Mouse (Mus musculus) CD8-positive naive resting alpha-beta T cell, adult 2 months (primary cell): ENCODE data around the gene Aff3.
A peak's percentile ranks its signal among the peaks of the same experiment; 100 is the strongest.
"Not testable (repeated sequence)": the region's sequence is repeated elsewhere in the genome, so short reads cannot be mapped to it uniquely, and the experiment has no call there.

Experiments
- DNase-seq, 2 experiments: peaks; one replicate each; pipeline ENCODE4 v3.0.0; 2022; ENCODE audit warnings: low read depth in 2 of 2, low spot score in 2 of 2

Gene Aff3

DNA sequence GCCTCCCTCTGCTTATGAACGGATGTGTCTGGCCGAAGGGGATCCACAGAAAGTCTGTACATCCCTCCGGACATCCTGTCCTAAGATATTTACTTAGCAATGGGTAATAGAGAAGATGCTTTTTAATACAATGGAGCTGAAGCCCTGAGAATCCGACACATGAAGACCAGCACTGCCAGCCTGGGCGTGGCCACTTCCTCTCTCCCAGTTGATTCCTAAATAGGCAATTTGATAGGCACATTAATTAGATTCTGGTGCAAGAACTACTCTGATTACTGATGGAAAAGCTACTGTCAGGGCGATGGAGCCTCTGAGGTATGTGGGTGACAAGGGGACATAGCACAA is 224.3 kb downstream of the Aff3 start:
- no peak for DNase-seq

DNA sequence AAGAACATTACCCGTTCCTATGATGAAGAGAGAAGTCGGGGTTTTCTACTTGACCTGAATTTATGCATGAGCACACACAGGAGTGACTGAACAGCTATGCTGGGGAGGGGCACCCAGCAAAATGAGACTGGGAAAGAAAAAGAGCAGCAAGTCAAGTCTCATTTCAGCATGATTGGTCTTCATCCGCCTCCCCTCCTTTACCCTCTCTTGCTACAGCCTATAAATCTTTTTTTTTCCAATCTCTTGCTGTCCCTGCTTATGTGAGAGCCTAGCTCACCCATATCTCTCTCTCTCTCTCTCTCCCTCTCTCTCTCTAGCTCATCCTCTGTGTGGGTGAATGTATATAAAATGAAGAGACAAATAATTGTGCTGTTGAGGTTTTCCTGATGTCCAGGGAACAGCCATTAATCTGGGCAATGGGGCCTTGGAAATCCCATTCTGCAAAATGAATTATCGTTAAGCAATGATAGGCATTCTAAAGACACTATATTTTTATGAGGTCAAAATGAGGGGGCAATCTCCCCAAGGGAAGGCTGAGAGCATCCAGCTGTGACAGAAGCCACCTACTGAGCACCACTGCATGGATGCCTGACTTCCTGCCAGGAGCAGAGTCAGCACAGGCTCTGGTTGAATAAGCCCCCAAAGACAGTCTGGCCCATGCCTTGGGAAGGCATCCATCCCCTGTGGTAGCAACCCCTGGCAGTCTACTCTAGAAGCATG is 224.8 kb downstream of the Aff3 start:
- DNase-seq, result no peak

DNA sequence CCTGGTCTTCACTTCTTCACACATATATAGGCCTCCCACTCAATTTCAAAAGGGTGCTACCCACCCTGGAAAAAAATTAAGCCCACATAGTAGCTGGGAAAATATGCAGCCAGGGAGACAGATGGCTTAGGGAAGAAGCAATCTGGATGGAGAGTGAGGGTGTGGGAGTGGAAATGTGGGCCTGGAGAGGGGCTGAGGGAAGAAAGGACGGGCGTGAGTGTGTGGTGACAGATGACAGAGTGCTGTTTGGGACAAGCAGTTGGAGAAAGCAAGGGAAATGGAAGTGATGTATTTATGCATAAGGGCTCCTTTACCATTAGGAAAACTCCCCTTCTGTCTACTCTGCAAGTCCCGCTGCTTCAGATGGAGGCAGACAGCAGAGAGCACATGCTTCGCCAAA is 226.3 kb downstream of the Aff3 start:
- DNase-seq, result no peak

DNA sequence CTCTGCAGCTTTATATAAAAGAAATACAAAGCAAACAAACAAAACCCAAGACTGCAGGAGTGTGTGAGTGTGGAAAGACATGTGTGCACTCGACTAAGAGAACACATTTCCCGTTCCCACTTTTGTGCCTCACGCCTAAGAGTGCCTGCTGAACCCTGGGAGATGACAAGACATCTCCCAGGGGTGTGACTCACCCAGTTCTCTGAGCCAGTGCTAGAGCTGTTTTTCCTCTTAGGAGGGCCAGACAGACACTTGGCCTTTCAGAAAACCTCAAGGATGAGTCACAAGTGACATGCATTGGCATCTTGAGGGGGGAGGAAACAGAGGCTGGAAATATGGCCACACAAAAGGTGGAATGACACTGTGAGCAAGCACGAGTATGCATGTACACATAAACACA is 227.1 kb downstream of the Aff3 start:
- no peak for DNase-seq

DNA sequence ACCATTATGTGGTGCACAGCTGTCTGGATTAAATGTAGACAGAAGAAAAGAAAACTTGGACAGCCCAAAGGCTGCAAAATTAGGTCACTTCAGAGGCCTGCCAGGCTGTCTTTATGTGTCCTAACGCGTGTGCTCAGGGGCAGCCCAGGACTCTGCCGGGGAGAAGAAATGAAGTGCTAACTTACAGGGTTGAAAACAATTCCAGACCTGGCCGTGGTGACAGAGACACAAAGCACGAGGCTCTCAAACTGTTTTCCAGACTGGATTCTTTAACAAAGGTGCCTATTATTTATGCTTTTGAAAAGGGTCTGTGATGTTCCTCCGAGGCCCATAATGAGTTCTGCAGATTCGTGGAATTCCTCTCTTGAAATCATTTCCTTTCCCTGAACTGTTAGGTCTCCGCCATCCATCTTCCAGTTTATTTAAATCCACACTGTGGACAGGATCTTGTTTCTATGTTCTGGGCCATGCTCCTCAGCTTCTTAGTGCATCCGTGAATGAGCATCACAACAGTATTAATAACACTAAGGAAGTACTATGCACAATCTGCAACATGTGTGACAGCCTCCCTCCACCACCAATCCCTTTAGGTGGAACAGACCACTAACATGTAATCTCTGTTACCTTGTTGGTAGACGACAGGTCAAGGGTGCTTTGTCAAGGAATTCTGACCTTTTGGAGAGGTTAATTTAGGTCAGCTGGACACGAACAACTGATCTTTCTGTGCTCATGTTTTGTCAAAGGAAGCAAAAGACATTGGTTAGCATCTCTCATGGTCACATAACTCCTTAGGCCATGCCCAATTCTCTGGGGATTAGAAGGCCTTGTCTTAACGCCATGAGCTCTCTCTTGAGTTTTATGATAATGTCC is 228.0 kb downstream of the Aff3 start:
- no peak for DNase-seq

DNA sequence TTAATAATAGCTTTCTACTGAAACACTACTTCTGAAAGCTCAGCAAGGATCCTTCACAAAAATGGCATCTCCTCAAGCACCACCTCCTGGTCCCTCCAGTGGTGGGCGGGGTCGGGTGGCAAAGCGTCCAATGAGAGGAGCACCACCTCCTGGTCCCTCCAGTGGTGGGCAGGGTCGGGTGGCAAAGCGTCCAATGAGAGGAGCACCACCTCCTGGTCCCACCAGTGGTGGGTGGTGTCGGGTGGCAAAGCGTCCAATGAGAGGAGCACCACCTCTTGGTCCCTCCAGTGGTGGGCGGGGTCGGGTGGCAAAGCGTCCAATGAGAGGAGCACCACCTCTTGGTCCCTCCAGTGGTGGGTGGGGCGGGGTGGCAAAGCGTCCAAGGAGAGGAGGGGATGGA is 234.4 kb downstream of the Aff3 start:
- not testable (repeated sequence) for DNase-seq

DNA sequence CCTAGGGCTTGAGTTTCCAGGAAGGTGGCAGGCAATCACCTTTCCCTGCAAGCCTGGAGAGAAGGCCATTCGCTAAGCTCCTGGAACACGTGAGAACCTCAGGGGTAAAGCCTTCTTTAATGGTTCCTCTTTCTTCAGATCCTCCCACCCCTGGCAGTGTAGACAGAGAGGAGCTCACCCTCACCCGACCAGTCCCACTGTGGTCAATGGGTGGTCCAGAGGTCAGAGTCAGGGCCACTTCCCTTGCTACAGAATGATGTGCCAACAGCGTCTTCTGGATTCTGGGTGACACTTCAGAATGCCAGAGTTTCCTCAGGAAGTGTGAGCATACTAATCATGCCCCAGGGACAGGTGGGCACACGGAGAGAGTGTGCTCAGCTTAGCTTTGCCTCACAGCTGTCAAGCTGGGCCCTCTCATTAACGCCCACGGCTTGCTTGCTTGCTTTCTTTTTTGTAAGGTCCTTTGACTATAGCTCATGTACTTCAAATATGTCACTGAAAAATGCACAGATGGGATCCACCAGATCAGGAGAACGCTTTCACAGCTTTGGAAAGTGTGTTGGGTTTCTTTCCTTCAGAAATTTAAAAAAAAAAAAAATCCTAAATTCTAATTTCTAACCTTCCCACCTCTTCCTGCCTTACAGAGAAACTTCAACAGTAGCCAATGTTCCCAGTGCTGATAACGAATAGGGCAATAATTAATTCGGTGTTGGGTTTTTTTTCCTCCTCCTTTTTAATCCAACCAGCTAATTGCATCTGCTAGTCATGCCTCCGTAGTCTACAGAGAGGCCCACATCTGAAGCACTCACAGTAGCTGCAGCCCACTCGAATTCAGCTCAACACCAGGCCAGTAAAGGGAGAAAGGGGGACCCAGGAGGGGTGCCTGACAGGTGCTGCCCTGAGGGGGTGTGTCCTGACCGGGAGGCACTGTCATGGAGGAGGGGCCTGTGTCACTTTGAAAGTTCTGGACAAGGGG is 235.8 kb downstream of the Aff3 start:
- no peak for DNase-seq

DNA sequence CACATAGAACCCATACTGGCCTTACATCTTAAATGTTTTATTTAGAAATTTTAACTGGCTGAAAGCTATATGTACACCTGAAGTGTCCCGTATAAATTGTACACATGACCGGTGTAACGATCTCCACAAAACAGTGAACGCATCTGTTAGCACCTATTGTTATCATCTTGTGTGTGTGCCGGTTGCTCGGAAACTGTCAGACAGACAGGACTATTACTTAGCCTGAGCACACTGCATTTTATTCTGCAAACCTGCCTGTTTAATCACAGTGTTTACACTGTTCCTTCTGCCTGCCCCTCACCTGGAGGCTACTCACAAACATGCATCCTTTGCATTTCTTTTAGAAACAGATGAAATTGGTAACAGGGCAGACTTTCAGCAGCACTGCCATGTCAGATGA is 241.8 kb downstream of the Aff3 start:
- no peak for DNase-seq

DNA sequence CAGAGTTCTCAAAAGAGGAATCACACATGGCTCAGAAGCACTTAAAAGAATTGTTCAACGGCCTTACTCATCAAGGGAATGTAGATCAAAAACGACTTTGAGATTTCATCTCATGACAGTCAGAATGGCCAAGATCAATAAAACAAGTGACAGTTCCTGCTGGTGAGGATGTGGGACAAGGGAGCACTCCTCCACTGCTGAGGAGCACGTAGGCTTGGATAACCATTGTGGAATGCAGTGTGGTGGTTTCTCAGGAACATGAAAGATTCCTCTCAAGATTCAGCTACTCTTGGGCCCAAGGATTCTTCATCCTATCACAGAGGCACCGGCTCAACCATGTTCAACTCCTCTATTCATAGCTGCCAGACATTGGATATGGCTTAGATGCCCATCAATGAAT is 245.4 kb downstream of the Aff3 start:
- DNase-seq, result no peak

DNA sequence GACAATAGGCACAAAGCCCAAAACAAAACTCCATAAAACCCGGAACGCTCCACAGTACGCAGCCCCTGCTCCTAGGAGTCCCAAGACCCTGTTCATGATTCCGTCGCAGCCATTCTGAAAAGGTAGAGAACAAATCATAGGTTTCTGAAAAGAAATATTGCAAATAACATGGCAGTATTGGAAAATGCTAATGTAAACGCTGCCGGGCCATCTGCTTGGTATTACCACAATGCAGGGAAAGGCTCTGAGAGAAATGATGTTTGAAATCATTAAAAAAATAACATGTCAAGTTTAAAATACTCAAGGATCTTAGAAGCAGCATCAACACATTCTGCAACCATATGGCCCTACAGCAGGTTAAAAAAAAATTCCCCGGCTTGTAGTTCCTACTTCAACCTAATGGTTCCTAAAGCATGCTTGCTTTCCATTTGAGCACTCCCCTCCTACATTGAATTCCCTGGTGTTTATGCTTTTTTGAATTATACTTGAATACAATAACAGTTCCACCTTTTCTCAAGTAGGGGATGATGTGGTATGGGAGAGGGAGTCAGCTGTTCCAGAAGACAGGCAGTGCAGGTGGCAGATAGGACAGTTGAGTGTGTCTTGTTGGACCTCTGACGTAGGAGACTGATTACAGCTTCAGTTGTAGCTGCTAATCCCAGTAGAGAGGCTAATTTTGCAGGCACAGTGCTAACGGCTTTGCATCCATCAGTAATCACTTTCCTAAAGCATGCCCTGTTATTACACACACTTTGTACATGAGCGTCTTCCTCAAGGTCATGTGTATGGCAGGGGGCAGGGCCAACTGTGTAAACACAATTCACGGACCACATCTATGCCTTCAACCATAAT is 246.3 kb downstream of the Aff3 start:
- DNase-seq, result no peak

DNA sequence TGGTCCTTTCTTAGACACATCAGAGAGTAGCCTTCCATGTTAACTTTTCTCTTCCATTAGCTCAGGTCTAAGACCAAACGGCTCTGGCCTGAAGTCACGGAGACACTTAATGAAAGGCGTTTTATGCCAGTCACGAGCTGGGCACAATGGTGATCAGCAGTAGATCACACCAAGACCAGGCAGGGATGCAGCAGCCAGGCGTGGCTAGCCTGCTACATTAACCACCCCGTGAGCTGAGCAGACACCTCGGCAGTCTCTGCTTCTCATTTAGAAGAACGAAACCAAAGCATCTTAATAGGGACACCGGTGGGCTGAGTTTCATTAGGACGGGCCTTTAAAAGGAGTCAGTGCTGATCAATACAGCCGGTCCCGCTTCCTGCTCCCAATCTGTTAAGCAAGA is 247.6 kb downstream of the Aff3 start:
- no peak for DNase-seq

DNA sequence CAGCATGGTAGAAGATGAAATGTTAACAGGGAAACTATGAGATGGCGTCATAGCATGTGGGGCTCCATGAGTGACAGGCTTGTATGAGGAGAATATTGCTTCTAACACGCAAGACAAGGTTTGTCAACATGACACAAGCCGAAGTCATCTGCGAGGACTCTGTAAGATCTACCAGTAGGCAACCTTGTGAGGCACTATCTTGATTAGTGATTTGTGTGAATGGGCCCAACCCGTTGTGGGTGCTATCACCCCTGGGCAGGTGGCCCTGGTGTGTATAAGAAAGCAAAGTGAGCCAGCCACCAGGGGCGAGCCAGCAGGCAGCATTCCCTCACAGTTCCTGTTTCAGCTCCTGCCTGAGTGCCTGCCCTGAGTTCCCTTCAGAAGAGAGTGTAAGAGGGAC is 249.2 kb downstream of the Aff3 start:
- no peak for DNase-seq

DNA sequence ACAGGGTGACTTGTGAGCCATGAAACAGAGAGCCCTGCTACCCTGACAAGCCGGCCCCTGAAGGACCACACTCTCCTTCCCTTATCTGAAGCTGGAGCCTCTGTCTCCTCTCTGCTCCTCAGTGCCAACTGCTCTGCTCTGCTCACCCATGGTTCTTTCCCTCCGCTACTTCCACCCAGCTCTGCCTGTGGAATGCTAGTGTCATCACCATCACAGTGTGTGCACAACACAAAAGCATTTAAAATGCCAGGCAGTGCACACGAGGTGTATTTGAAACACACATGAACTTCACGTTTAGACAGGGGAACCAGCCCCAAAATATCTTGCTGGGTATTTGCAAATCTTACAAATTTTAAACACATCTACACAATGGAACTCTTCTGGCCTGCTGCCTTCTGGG is 253.6 kb downstream of the Aff3 start:
- DNase-seq, result no peak

DNA sequence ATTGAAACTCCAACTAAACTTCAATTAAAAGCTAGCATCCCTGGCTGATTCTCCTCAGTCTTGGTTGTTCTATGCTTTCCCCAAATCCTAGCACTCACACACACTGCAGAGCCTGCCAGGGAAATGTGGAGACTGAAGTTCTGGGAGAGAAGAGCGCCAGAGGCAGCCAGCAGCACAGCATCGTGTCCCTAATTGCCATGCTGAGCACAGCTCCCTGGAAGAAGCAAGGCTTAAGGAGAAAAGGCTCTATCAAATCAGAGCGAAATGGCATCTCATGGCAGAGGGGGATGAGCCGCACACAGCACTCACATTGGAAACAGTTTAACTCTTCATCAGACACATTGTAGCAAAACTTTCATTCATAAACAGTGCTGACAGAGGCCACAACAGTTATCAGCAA is 254.3 kb downstream of the Aff3 start:
- DNase-seq, result no peak

DNA sequence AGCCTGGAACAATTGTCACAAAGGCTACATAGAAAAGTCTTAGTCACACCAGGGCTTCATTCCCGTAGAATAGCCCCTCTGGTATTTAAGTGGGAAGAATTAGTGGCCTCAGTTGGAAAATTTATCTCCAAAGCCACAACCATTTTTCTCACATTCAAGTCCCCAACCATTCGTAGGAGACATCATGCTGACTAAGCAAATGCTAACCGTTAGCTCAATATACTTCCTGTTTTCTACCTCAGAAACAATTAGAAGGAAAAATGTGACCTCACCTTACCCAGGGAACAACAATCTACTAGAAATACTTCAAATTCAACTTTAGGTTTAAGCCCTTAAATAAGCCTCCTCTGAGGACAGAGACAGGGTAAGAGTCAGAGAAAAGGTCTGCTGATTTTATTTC is 256.5 kb downstream of the Aff3 start:
- DNase-seq, result no peak

DNA sequence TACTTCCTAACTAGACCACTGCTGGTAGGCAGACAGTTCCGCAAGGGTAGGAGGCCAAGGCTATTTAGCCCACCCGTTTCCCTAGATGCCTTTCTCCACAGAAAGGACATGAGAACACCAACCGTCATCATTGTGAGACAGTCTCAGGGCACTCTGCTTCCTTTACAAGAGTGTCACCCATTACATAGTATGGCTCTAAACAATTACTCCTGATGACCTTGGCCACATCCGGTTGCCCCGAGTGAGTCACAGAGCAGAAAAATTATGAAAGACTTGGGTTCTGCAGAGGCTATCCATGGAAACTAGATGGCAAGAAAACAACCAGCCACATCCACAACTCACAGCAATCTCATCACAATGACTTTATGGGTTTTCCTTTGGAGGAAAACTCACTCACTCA is 261.0 kb downstream of the Aff3 start:
- DNase-seq, result no peak

DNA sequence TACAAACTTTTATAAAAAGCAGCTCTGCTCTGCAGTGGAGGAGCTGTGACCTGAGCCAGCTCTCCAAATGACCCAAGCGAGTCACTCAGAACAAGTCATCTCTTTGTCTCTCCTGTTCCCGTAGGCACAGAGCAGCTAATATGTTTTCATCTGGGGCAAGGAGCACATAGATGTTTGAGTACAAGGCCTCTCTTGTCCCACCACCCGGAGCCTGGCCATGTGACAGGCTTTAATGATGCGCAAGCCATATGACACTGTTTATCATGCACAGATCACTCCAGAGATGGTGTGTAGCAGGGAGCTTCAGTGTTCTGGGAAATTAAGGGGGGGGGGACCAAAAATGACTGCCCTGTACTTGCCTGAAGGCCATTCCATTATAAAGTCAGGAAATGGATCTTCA is 262.9 kb downstream of the Aff3 start:
- DNase-seq, result no peak

DNA sequence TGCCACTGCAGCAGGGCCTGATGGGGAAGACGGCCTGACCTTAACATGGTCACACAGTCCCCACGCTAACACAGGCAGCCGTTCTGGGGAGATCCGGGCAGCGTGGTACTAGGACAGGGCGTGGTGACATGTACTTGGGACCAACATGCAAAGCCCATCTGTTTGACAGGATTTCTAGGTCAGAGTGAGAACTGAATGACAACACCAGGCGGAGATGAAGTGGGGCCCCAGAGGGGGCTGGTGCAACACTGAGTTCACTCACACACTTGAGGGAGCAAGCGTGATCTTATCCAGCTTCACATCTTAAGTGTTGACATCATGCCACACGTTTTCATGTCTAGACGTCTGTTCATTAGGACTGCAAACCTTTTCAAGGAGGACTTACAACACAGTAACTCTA is 265.5 kb downstream of the Aff3 start:
- no peak for DNase-seq

DNA sequence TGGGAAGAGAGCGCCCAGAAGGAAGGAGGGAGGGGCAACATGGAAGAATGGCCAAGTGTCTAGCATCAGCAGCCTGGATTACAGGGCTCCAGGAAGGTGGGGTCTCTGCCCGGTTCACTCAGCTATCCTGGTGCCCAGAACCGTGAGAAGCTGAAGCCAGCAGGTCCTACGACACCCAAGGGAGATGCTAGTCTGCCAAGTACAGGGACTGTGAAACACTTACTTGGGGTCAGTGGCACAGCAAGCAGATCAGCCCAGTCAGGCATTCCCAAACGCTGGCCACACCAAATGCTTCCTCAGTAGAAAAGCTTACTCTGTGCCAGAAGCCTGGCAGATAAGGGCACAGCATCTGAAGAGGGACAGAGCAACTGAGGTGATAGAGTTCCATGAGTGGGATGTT is 266.2 kb downstream of the Aff3 start:
- no peak for DNase-seq

DNA sequence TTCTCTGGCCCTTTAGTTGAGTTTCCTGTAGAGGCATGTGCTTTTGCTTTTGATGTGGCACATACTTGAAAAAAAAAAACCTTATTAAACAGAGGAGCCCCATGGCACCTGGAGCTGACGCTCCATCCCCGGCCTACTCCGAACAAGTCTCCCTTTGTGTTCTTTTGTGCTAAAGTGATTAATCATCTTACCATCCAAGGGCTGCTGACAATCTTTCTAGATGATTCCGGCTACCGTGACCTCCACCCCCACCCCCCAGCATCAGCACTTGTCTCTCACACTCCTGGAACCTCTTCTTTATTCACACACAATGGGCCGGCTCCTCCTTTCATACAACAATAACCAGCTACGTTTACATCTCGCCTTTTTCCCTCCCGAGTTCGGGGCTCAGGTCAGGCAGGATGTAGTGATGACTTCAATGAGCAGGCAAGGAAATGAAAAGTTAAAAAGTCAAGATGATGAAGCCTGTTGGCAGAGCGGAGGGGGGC is 269.5 kb downstream of the Aff3 start:
- peak in 1 of 2 experiments; percentile 18 for DNase-seq

DNA sequence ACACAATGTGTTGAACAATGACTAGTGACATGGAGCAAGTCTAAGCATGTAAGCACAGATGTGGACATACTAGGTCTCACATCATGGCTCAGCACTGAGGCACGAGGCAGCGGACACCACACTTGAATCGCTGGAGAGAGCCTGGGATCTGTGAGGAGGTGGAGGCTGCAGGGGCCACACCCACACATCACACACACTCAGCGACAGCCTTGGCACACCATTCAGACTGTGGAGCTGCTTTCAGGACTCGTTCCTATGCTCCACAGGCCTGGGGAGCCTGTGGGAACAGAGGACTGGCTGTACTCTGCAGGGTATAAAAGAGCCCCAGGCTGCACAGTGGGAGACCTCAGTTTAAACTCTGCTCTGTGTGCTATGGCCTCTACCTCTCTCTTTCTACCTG is 270.3 kb downstream of the Aff3 start:
- DNase-seq, result no peak
